Mouse (Mus musculus) brown adipose tissue, adult 24 weeks (tissue): ENCODE measurements around the gene AC134908.4. TPM values are rescaled to one million over a fixed set of nuclear protein-coding genes. Genes with fewer than 3 reads are reported as not detected.
"Not testable (repeated sequence)": the region's sequence is repeated elsewhere in the genome, so short reads cannot be mapped to it uniquely, and the experiment has no call there.

Experiments used
- H3K27ac ChIP-seq: fragments of 200-500 bp; replicated peaks from 2 replicates; pipeline ENCODE4 v1.5.1; 2012; ENCODE audit warnings: low read depth, mild to moderate bottlenecking, low read length
- H3K4me1 ChIP-seq: fragments of 200-500 bp; 2 replicates; pipeline ENCODE4 v1.6.1; 2012; ENCODE audit warnings: low read length, mixed read lengths; ENCODE audit not compliant: control insufficient read depth, insufficient read depth, insufficient read length
- H3K4me3 ChIP-seq: fragments of 200-500 bp; 2 replicates; pipeline ENCODE4 v1.5.1; 2012; ENCODE audit warnings: low read depth, mild to moderate bottlenecking, low read length, moderate library complexity; ENCODE audit not compliant: insufficient read depth
- polyA plus RNA-seq: library from polyadenylated mRNA; stranded (reverse); fragments of >200 nt; gene quantifications from 2 replicates; pipeline ENCODE4 v1.2.4, GENCODE M21; 2012; ENCODE audit not compliant: missing spikeins, insufficient read depth, insufficient read length

Gene AC134908.4
- polyA plus RNA-seq, 1 experiment = not detected

GRCm38 (mm10) chr17:25825984-25826570, 30.6 kb upstream of the AC134908.4 start:
- Histone ChIP-seq H3K27ac (no peak overlapping the region), H3K4me1 (peaks cover 17% of the 10 kb centered on the region), H3K4me3 (no peak overlapping the region)

- Histone ChIP-seq H3K4me3 (no peak overlapping the region), H3K4me1 (peaks cover 17% of the 10 kb centered on the region), H3K27ac (no peak overlapping the region)
Observed at GRCm38 (mm10) chr17:25825311-25825710, 29.9 kb upstream of the AC134908.4 start.

- peak overlapping the region; percentile 81 for H3K4me3 ChIP-seq
- H3K4me1 ChIP-seq = peaks cover 15% of the 10 kb centered on the region
- H3K27ac ChIP-seq = no peak overlapping the region
Observed at GRCm38 (mm10) chr17:25824362-25825142, 29.1 kb upstream of the AC134908.4 start.

GRCm38 (mm10) chr17:25823452-25823851, 28.0 kb upstream of the AC134908.4 start, which contains the start of gene Wdr24:
Gene Wdr24, plus strand, starts transcription at chr17:25823627.
- Histone ChIP-seq H3K4me3 (peak within 1 kb of the TSS; percentile 81), H3K27ac (peak within 1 kb of the TSS; percentile 48; the same call in 1 of the 2 replicates)

GRCm38 (mm10) chr17:25818851-25819780, 23.7 kb upstream of the AC134908.4 start:
- Histone ChIP-seq H3K4me1 (peaks cover 4% of the 10 kb centered on the region), H3K27ac (no peak overlapping the region), H3K4me3 (no peak overlapping the region)

More at GRCm38 (mm10) chr17:25823452-25823851, 28.0 kb upstream of the AC134908.4 start, which contains the start of gene Wdr24:
- H3K4me1 ChIP-seq = peaks cover 12% of the 10 kb centered on the region

GRCm38 (mm10) chr17:25817662-25818061, 22.2 kb upstream of the AC134908.4 start:
- Histone ChIP-seq H3K4me1 (no peaks in the 10 kb centered on the region), H3K4me3 (no peak overlapping the region), H3K27ac (no peak overlapping the region)

- H3K4me3 ChIP-seq = no peak overlapping the region
- H3K4me1 ChIP-seq = no peaks in the 10 kb centered on the region
- H3K27ac ChIP-seq = no peak overlapping the region
Observed at GRCm38 (mm10) chr17:25813471-25813870, 18.0 kb upstream of the AC134908.4 start.

GRCm38 (mm10) chr17:25810890-25811289, 15.4 kb upstream of the AC134908.4 start:
- no peaks in the 10 kb centered on the region for H3K4me1 ChIP-seq
- no peak overlapping the region for H3K27ac ChIP-seq

GRCm38 (mm10) chr17:25809606-25810340, 14.3 kb upstream of the AC134908.4 start:
- H3K4me3 ChIP-seq = peak overlapping the region; percentile 56
- no peaks in the 10 kb centered on the region for H3K4me1 ChIP-seq
- no peak overlapping the region for H3K27ac ChIP-seq

More at GRCm38 (mm10) chr17:25810890-25811289, 15.4 kb upstream of the AC134908.4 start:
- no peak overlapping the region for H3K4me3 ChIP-seq

- H3K4me3 ChIP-seq = peak within 1 kb of the TSS; percentile 56
- H3K27ac ChIP-seq = no peak within 1 kb of the TSS
Observed at GRCm38 (mm10) chr17:25808789-25809605, 13.5 kb upstream of the AC134908.4 start, which contains the start of gene Fbxl16. Gene Fbxl16, plus strand, starts transcription at chr17:25809085.

GRCm38 (mm10) chr17:25808028-25808427, 12.6 kb upstream of the AC134908.4 start:
- H3K4me1 ChIP-seq = no peaks in the 10 kb centered on the region
- H3K4me3 ChIP-seq = peak overlapping the region; percentile 1; the same call in 1 of the 2 replicates
- no peak overlapping the region for H3K27ac ChIP-seq

More at GRCm38 (mm10) chr17:25808789-25809605, 13.5 kb upstream of the AC134908.4 start, which contains the start of gene Fbxl16:
- no peaks in the 10 kb centered on the region for H3K4me1 ChIP-seq

- not testable (repeated sequence) for H3K4me3 ChIP-seq, H3K4me1 ChIP-seq, H3K27ac ChIP-seq
Observed at GRCm38 (mm10) chr17:25807452-25807851, 12.0 kb upstream of the AC134908.4 start.

- Histone ChIP-seq H3K4me1 (no peaks in the 10 kb centered on the region), H3K27ac (no peak overlapping the region), H3K4me3 (no peak overlapping the region)
Observed at GRCm38 (mm10) chr17:25806507-25806906, 11.0 kb upstream of the AC134908.4 start.
